Mouse (Mus musculus): ENCODE measurements at regions not wholly inside any gene's neighbourhood (a gene's known extent, or its start where the extent isn't known, plus 50 kb on each side); places are given as distances from the start of the nearest gene placed in this dataset.
"Not testable (repeated sequence)": the region's sequence is repeated elsewhere in the genome, so short reads cannot be mapped to it uniquely, and the experiment has no call there.

GRCm38 (mm10) chr1:113550172-113550571 lies 1685.5 kb upstream of the Dsel start:
- no peak overlapping the region for H3K27ac ChIP-seq (ENCODE audit: insufficient read depth, low read length)
- no peaks in the 10 kb centered on the region for H3K4me1 ChIP-seq (ENCODE audit: control insufficient read depth, insufficient read depth, low read length)
- H3K4me3 ChIP-seq (ENCODE audit: insufficient read depth, low read length): no peak overlapping the region
- TF ChIP-seq POLR2A (IDR thresholded peaks at IDR 0.05; ENCODE audit: low read depth, low read length): no peak

DNA sequence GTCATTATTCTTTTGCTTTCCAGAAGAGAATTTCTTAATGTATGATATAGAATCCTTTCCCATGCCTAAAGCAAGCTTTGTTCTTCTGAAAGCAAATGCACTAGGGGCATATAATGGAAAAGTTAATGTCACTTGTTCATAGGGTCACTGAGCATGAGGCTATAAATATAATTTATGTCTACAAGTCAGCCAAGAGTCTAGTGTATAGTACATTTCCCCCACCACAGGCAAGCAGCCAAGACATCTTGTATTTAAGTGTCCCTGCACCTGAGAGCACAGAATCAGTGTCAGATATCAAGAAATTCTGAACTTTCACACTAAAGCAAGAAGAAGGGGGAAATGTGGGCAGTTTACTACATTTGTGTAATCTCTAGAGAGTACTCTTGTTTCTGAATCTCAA lies 1675.3 kb upstream of the Dsel start:
- no peak for TF ChIP-seq POLR2A (IDR thresholded peaks at IDR 0.05; ENCODE audit: low read depth, low read length)
- TF ChIP-seq CTCF (IDR thresholded peaks at IDR 0.05; ENCODE audit: borderline replicate concordance, insufficient read depth, low read length): no peak
- H3K27ac ChIP-seq (ENCODE audit: insufficient read depth, low read length): no peak overlapping the region
- no peak overlapping the region for H3K4me3 ChIP-seq (ENCODE audit: insufficient read depth, low read length)
- H3K4me1 ChIP-seq (ENCODE audit: control insufficient read depth, insufficient read depth, low read length): no peaks in the 10 kb centered on the region

DNA sequence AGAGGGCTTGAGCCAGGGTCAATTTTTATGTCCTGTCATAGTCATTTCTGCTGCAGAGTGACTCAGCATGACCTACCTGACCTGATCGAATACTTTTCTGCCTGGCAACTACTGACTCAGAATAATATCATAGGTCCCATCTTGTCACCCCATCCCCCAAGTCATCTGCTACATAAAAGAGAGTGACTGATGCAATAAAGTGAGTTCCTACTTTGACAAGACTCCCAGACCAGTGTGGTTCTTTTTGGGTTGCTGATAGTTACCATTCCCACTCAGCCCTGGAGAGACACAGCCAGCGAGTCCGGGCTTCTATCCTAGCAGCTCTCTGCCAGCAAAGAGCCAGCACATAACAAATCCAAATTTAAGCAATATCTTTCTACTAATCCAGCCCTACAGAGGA lies 1665.8 kb upstream of the Dsel start:
- TF ChIP-seq CTCF (IDR thresholded peaks at IDR 0.05; ENCODE audit: borderline replicate concordance, insufficient read depth, low read length): no peak
- TF ChIP-seq POLR2A (IDR thresholded peaks at IDR 0.05; ENCODE audit: low read depth, low read length): no peak
- no peak overlapping the region for H3K27ac ChIP-seq (ENCODE audit: insufficient read depth, low read length)
- no peaks in the 10 kb centered on the region for H3K4me1 ChIP-seq (ENCODE audit: control insufficient read depth, insufficient read depth, low read length)
- no peak overlapping the region for H3K4me3 ChIP-seq (ENCODE audit: insufficient read depth, low read length)

GRCm38 (mm10) chr1:113495987-113496386 lies 1631.3 kb upstream of the Dsel start:
- Histone ChIP-seq H3K27ac (ENCODE audit: insufficient read depth, low read length) (no peak overlapping the region), H3K4me1 (ENCODE audit: control insufficient read depth, insufficient read depth, low read length) (no peaks in the 10 kb centered on the region), H3K4me3 (ENCODE audit: insufficient read depth, low read length) (no peak overlapping the region)
- TF ChIP-seq CTCF (IDR thresholded peaks at IDR 0.05; ENCODE audit: borderline replicate concordance, insufficient read depth, low read length) (no peak), POLR2A (IDR thresholded peaks at IDR 0.05; ENCODE audit: low read depth, low read length) (no peak)

- H3K4me3 ChIP-seq (ENCODE audit: insufficient read depth, low read length): no peak overlapping the region
- no peaks in the 10 kb centered on the region for H3K4me1 ChIP-seq (ENCODE audit: control insufficient read depth, insufficient read depth, low read length)
- H3K27ac ChIP-seq (ENCODE audit: insufficient read depth, low read length): no peak overlapping the region
- TF ChIP-seq CTCF (IDR thresholded peaks at IDR 0.05; ENCODE audit: borderline replicate concordance, insufficient read depth, low read length) (no peak), POLR2A (IDR thresholded peaks at IDR 0.05; ENCODE audit: low read depth, low read length) (no peak)
These were observed 1625.7 kb upstream of the Dsel start for GRCm38 (mm10) chr1:113490243-113491003.

- Histone ChIP-seq H3K27ac (ENCODE audit: insufficient read depth, low read length) (no peak overlapping the region), H3K4me1 (ENCODE audit: control insufficient read depth, insufficient read depth, low read length) (no peaks in the 10 kb centered on the region), H3K4me3 (ENCODE audit: insufficient read depth, low read length) (no peak overlapping the region)
- TF ChIP-seq POLR2A (IDR thresholded peaks at IDR 0.05; ENCODE audit: low read depth, low read length) (no peak), CTCF (IDR thresholded peaks at IDR 0.05; ENCODE audit: borderline replicate concordance, insufficient read depth, low read length) (no peak)
These were observed 1592.0 kb upstream of the Dsel start for GRCm38 (mm10) chr1:113456538-113457273.

- H3K4me3 ChIP-seq (ENCODE audit: insufficient read depth, low read length): no peak overlapping the region
- no peaks in the 10 kb centered on the region for H3K4me1 ChIP-seq (ENCODE audit: control insufficient read depth, insufficient read depth, low read length)
- no peak for TF ChIP-seq POLR2A (IDR thresholded peaks at IDR 0.05; ENCODE audit: low read depth, low read length)
- no peak for TF ChIP-seq CTCF (IDR thresholded peaks at IDR 0.05; ENCODE audit: borderline replicate concordance, insufficient read depth, low read length)
- no peak overlapping the region for H3K27ac ChIP-seq (ENCODE audit: insufficient read depth, low read length)
These were observed 1569.0 kb upstream of the Dsel start for GRCm38 (mm10) chr1:113433701-113434100.

GRCm38 (mm10) chr1:113431266-113431665 lies 1566.5 kb upstream of the Dsel start:
- Histone ChIP-seq H3K27ac (ENCODE audit: insufficient read depth, low read length) (no peak overlapping the region), H3K4me3 (ENCODE audit: insufficient read depth, low read length) (no peak overlapping the region), H3K4me1 (ENCODE audit: control insufficient read depth, insufficient read depth, low read length) (no peaks in the 10 kb centered on the region)
- TF ChIP-seq CTCF (IDR thresholded peaks at IDR 0.05; ENCODE audit: borderline replicate concordance, insufficient read depth, low read length) (no peak), POLR2A (IDR thresholded peaks at IDR 0.05; ENCODE audit: low read depth, low read length) (no peak)

GRCm38 (mm10) chr1:113412858-113413257 lies 1548.1 kb upstream of the Dsel start:
- Histone ChIP-seq H3K27ac (ENCODE audit: insufficient read depth, low read length) (no peak overlapping the region), H3K4me3 (ENCODE audit: insufficient read depth, low read length) (no peak overlapping the region), H3K4me1 (ENCODE audit: control insufficient read depth, insufficient read depth, low read length) (no peaks in the 10 kb centered on the region)
- TF ChIP-seq CTCF (IDR thresholded peaks at IDR 0.05; ENCODE audit: borderline replicate concordance, insufficient read depth, low read length): no peak
- TF ChIP-seq POLR2A (IDR thresholded peaks at IDR 0.05; ENCODE audit: low read depth, low read length): no peak

GRCm38 (mm10) chr1:113395267-113395824 lies 1530.6 kb upstream of the Dsel start:
- H3K4me3 ChIP-seq (ENCODE audit: insufficient read depth, low read length): no peak overlapping the region
- no peak overlapping the region for H3K27ac ChIP-seq (ENCODE audit: insufficient read depth, low read length)
- no peak for TF ChIP-seq POLR2A (IDR thresholded peaks at IDR 0.05; ENCODE audit: low read depth, low read length)
- TF ChIP-seq CTCF (IDR thresholded peaks at IDR 0.05; ENCODE audit: borderline replicate concordance, insufficient read depth, low read length): no peak
- H3K4me1 ChIP-seq (ENCODE audit: control insufficient read depth, insufficient read depth, low read length): no peaks in the 10 kb centered on the region

GRCm38 (mm10) chr1:113394326-113394725 lies 1529.6 kb upstream of the Dsel start:
- H3K4me1 ChIP-seq (ENCODE audit: control insufficient read depth, insufficient read depth, low read length); H3K27ac ChIP-seq (ENCODE audit: insufficient read depth, low read length); H3K4me3 ChIP-seq (ENCODE audit: insufficient read depth, low read length): not testable (repeated sequence)
